Mouse (Mus musculus) MEL (cell line): ENCODE measurements at regions not wholly inside any gene's neighbourhood (a gene's known extent, or its start where the extent isn't known, plus 50 kb on each side); places are given as distances from the start of the nearest gene placed in this dataset.

ENCODE experiments used
- DNase-seq: peaks from one replicate; pipeline ENCODE4 v3.0.0; 2011; ENCODE audit warnings: low read depth, low spot score
- H3K27ac ChIP-seq: 2 replicates; pipeline ENCODE4 v1.5.1; 2012; ENCODE audit warnings: low read depth, mild to moderate bottlenecking, control low read depth, low read length, moderate library complexity; ENCODE audit not compliant: control insufficient read depth
- H3K27me3 ChIP-seq, 2 experiments: fragments of 150-350 bp in 1 of 2; sonication (generic) in 1 of 2; 2 replicates each; pipeline ENCODE4 v1.6.1; 2012; ENCODE audit warnings: low read length in 2 of 2, mild to moderate bottlenecking in 2 of 2, improper control_type of control experiment in 1 of 2, moderate library complexity in 1 of 2; ENCODE audit not compliant: insufficient read depth in 2 of 2, control insufficient read depth in 1 of 2
- H3K36me3 ChIP-seq, 2 experiments: 2 replicates each; pipeline ENCODE4 v1.6.1; 2012 to 2014; ENCODE audit warnings: low read length in 2 of 2, improper control_type of control experiment in 1 of 2, inconsistent platforms in 1 of 2, mild to moderate bottlenecking in 1 of 2; ENCODE audit not compliant: insufficient read depth in 2 of 2, control insufficient read depth in 1 of 2
- H3K4me1 ChIP-seq, 2 experiments: fragments of 150-350 bp in 1 of 2; sonication (generic) in 1 of 2; 2 replicates each; pipeline ENCODE4 v1.6.1; 2012; ENCODE audit warnings: low read length in 2 of 2, improper control_type of control experiment in 1 of 2, mild to moderate bottlenecking in 1 of 2; ENCODE audit not compliant: insufficient read depth in 2 of 2, control insufficient read depth in 1 of 2
- H3K4me3 ChIP-seq, 2 experiments: fragments of 150-350 bp in 1 of 2; sonication (generic) in 1 of 2; 2 replicates each; pipeline ENCODE4 v1.5.1; 2012; ENCODE audit warnings: low read depth in 2 of 2, low read length in 2 of 2, mild to moderate bottlenecking in 2 of 2, moderate library complexity in 2 of 2, control low read depth in 1 of 2, improper control_type of control experiment in 1 of 2; ENCODE audit not compliant: control insufficient read depth in 1 of 2, insufficient read depth in 1 of 2
- H3K79me2 ChIP-seq: 2 replicates; pipeline ENCODE4 v1.6.1; 2012; ENCODE audit warnings: mild to moderate bottlenecking, low read length, moderate library complexity; ENCODE audit not compliant: control insufficient read depth, poor library complexity, insufficient read depth
- H3K9ac ChIP-seq: 2 replicates; pipeline ENCODE4 v1.6.1; 2012; ENCODE audit warnings: low read depth, mild to moderate bottlenecking, control low read depth, low read length, moderate library complexity; ENCODE audit not compliant: control insufficient read depth, poor library complexity, severe bottlenecking
- H3K9me3 ChIP-seq: fragments of 150-350 bp; sonication (generic); replicated peaks from 2 replicates; pipeline ENCODE4 v1.6.1; 2012; ENCODE audit warnings: mild to moderate bottlenecking, low read length, improper control_type of control experiment, moderate library complexity; ENCODE audit not compliant: insufficient read depth
- CHD1 ChIP-seq: IDR thresholded peaks from 2 replicates; pipeline ENCODE4 v1.6.1; 2012; ENCODE audit warnings: low read depth, mild to moderate bottlenecking, inconsistent platforms, low read length, improper control_type of control experiment
- E2F4 ChIP-seq: IDR thresholded peaks from 2 replicates; pipeline ENCODE4 v1.6.1; 2011; ENCODE audit warnings: low read depth, low read length, improper control_type of control experiment, borderline replicate concordance
- ELF1 ChIP-seq: IDR thresholded peaks from 2 replicates; pipeline ENCODE4 v1.6.1; 2014; ENCODE audit warnings: low read depth, mild to moderate bottlenecking, inconsistent platforms, low read length, improper control_type of control experiment, moderate library complexity
- GABPA ChIP-seq: IDR thresholded peaks from 2 replicates; pipeline ENCODE4 v1.6.1; 2012; ENCODE audit warnings: low read depth, mild to moderate bottlenecking, inconsistent platforms, low read length, improper control_type of control experiment, moderate library complexity
- GATA1 ChIP-seq: IDR thresholded peaks from 2 replicates; pipeline ENCODE4 v1.6.1; 2011; ENCODE audit warnings: low read depth, low read length, improper control_type of control experiment
- HCFC1 ChIP-seq: IDR thresholded peaks from 2 replicates; pipeline ENCODE4 v1.6.1; 2012; ENCODE audit warnings: low read depth, mild to moderate bottlenecking, inconsistent platforms, low read length, improper control_type of control experiment, moderate library complexity
- JUND ChIP-seq: IDR thresholded peaks from 2 replicates; pipeline ENCODE4 v1.6.1; 2011; ENCODE audit warnings: low read depth, mild to moderate bottlenecking, improper control_type of control experiment, low read length
- MAFK ChIP-seq: IDR thresholded peaks from 2 replicates; pipeline ENCODE4 v1.6.1; 2011; ENCODE audit warnings: low read depth, mild to moderate bottlenecking, low read length, improper control_type of control experiment, borderline replicate concordance
- MYC ChIP-seq: IDR thresholded peaks from 2 replicates; pipeline ENCODE4 v1.6.1; 2011; ENCODE audit warnings: low read depth, mild to moderate bottlenecking, low read length, improper control_type of control experiment, moderate library complexity
- NELFE ChIP-seq: IDR thresholded peaks from 2 replicates; pipeline ENCODE4 v1.6.1; 2011; ENCODE audit warnings: low read depth, low read length, improper control_type of control experiment
- POLR2A ChIP-seq, 2 experiments: IDR thresholded peaks; 2 replicates each; pipeline ENCODE4 v1.6.1; 2011 to 2012; ENCODE audit warnings: low read length in 2 of 2, mild to moderate bottlenecking in 2 of 2, control low read depth in 1 of 2, improper control_type of control experiment in 1 of 2, low read depth in 1 of 2, moderate library complexity in 1 of 2; ENCODE audit not compliant: control insufficient read depth in 1 of 2, insufficient read depth in 1 of 2, poor library complexity in 1 of 2
- POLR2AphosphoS2 ChIP-seq: IDR thresholded peaks from 2 replicates; pipeline ENCODE4 v1.6.1; 2011; ENCODE audit warnings: low read length, improper control_type of control experiment
- POLR2AphosphoS5 ChIP-seq: IDR thresholded peaks from 2 replicates; pipeline ENCODE4 v1.6.1; 2012; ENCODE audit warnings: low read depth, borderline replicate concordance, mild to moderate bottlenecking, inconsistent platforms, low read length, moderate library complexity, mixed read lengths
- SIN3A ChIP-seq: IDR thresholded peaks from 2 replicates; pipeline ENCODE4 v1.6.1; 2012; ENCODE audit warnings: low read length, improper control_type of control experiment, inconsistent platforms
- TBP ChIP-seq: IDR thresholded peaks from 2 replicates; pipeline ENCODE4 v1.8.0; 2011; ENCODE audit warnings: low read depth, low read length, improper control_type of control experiment
- TCF12 ChIP-seq: IDR thresholded peaks from 2 replicates; pipeline ENCODE4 v1.6.1; 2014; ENCODE audit warnings: low read depth, mild to moderate bottlenecking, inconsistent platforms, low read length, improper control_type of control experiment, moderate library complexity
- UBTF ChIP-seq: IDR thresholded peaks from 2 replicates; pipeline ENCODE4 v1.6.1; 2012; ENCODE audit warnings: low read depth, mild to moderate bottlenecking, inconsistent platforms, low read length, improper control_type of control experiment, moderate library complexity, borderline replicate concordance; ENCODE audit not compliant: insufficient read depth

GRCm38 (mm10) chr8:102026956-102027927 is 758.2 kb downstream of the Cdh11 start:
- no peak for TF ChIP-seq MAFK
- TF ChIP-seq UBTF, result no peak
- TF ChIP-seq E2F4, result no peak
- no peak for TF ChIP-seq POLR2A (IDR thresholded peaks at IDR 0.05; ENCODE audit: control insufficient read depth in 1 of 2, insufficient read depth in 1 of 2, low read depth in 1 of 2, low read length in 2 of 2, poor library complexity in 1 of 2)
- TF ChIP-seq POLR2AphosphoS2, result no peak
- TF ChIP-seq HCFC1, result no peak
- no peak for TF ChIP-seq TCF12
- TF ChIP-seq JUND, result no peak
- TF ChIP-seq NELFE, result no peak
- TF ChIP-seq POLR2AphosphoS5, result no peak
- TF ChIP-seq GABPA, result no peak
- no peak for TF ChIP-seq GATA1
- TF ChIP-seq SIN3A, result no peak
- no peak for TF ChIP-seq MYC
- no peak for TF ChIP-seq TBP
- TF ChIP-seq ELF1, result no peak
- Histone ChIP-seq H3K27me3 (no peaks in the 10 kb centered on the region), H3K4me3 (no peak overlapping the region)

GRCm38 (mm10) chr8:102024472-102024871 is 761.0 kb downstream of the Cdh11 start:
- no peak for DNase-seq
- no peak for TF ChIP-seq TCF12
- no peak for TF ChIP-seq E2F4
- no peak for TF ChIP-seq CHD1
- Histone ChIP-seq H3K79me2 (no peaks in the 10 kb centered on the region), H3K4me3 (no peak overlapping the region), H3K27ac (no peak overlapping the region), H3K27me3 (no peaks in the 10 kb centered on the region), H3K9me3 (no peaks in the 10 kb centered on the region), H3K4me1 (no peaks in the 10 kb centered on the region), H3K36me3 (no peaks in the 10 kb centered on the region), H3K9ac (no peak overlapping the region)

More at GRCm38 (mm10) chr8:102026956-102027927, 758.2 kb downstream of the Cdh11 start:
- no peaks in the 10 kb centered on the region for H3K79me2 ChIP-seq
- H3K4me1 ChIP-seq, result no peaks in the 10 kb centered on the region
- no peaks in the 10 kb centered on the region for H3K36me3 ChIP-seq
- H3K9me3 ChIP-seq, result no peaks in the 10 kb centered on the region
- H3K27ac ChIP-seq, result no peak overlapping the region
- no peak for DNase-seq
- no peak overlapping the region for H3K9ac ChIP-seq
